ENCODE assay signal across 35 mouse cellular contexts in the genomic region with DNA sequence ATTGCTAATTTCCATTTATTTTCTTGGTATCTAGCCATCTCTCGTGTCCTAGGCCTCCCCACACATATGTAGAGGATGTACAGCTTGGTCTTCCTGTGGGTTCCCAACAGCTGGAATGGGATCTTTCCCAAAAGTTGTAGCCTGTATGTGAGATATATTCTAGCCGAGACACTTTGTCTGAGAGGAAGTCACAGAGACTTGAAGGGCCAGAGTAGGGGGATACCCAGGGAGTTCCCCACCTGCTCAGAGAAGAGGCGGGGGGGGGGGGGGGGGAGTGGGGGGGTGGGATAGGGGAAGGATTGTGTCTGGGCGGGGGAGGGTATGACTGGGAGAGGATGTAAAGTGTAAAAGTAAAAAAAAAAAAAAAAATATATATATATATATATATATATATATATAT.
"Had no signal": no experiment of that assay in that cellular context is flagged by ENCODE, and none has a peak within 500 bp of the region (broad histone marks: within the 10 kb centered on the region; RNA-seq: fewer than 3 reads in every experiment).

No protein-coding gene starts in this region.

- H3K4me2 ChIP-seq: heart, embryonic 11.5 days; heart, embryonic 12.5 days; heart, embryonic 13.5 days; heart, embryonic 15.5 days; hindbrain, embryonic 12.5 days; hindbrain, embryonic 13.5 days; hindbrain, embryonic 14.5 days; hindbrain, embryonic 15.5 days; intestine, embryonic 15.5 days; kidney, embryonic 15.5 days had no signal

- ATAC-seq: hindbrain, embryonic 16.5 days; hindbrain, postnatal 0 days; inflammation-experienced regulatory T-cells, adult 6 months; intestine, embryonic 15.5 days; intestine, embryonic 16.5 days; intestine, postnatal 0 days had no signal

- H3K27me3 ChIP-seq: heart, embryonic 12.5 days; heart, embryonic 13.5 days; heart, embryonic 15.5 days; hindbrain, embryonic 12.5 days; hindbrain, embryonic 13.5 days; hindbrain, embryonic 15.5 days; intestine, embryonic 15.5 days; kidney, embryonic 15.5 days had no signal

- H3K9me3 ChIP-seq: heart, embryonic 12.5 days; heart, embryonic 15.5 days; hindbrain, embryonic 10.5 days; hindbrain, embryonic 12.5 days; hindbrain, embryonic 13.5 days; hindbrain, embryonic 15.5 days; intestine, embryonic 15.5 days; kidney, embryonic 15.5 days had no signal

- H3K4me3 ChIP-seq: heart, embryonic 12.5 days; heart, embryonic 13.5 days; heart, embryonic 15.5 days; hindbrain, embryonic 10.5 days; hindbrain, embryonic 12.5 days; hindbrain, embryonic 13.5 days; hindbrain, embryonic 15.5 days; intestine, embryonic 15.5 days; kidney, embryonic 15.5 days; layer of hippocampus, adult 2 months; left cerebral cortex, adult 2 months had no signal

- H3K9ac ChIP-seq: heart, embryonic 12.5 days; heart, embryonic 13.5 days; heart, embryonic 15.5 days; hindbrain, embryonic 12.5 days; hindbrain, embryonic 13.5 days; hindbrain, embryonic 14.5 days; hindbrain, embryonic 15.5 days; intestine, embryonic 15.5 days; kidney, embryonic 15.5 days had no signal

- DNase-seq: heart, postnatal 10 days; heart, postnatal 14 days; heart, postnatal 36 days; heart, postnatal 4 days; kidney, adult 11 months; kidney, adult 18-20 months; kidney, adult 2 months; kidney, adult 8-10 months; kidney, adult 9 months; kidney, postnatal 10 days; kidney, postnatal 14 days; kidney, postnatal 25 days; kidney, postnatal 36 days; kidney, postnatal 4 days; layer of hippocampus, adult 9-11 months; layer of hippocampus, postnatal 36 days had no signal

- H3K27ac ChIP-seq: heart, embryonic 13.5 days; heart, embryonic 15.5 days; hindbrain, embryonic 10.5 days; hindbrain, embryonic 12.5 days; hindbrain, embryonic 13.5 days; hindbrain, embryonic 14.5 days; hindbrain, embryonic 15.5 days; hindbrain, postnatal 0 days; intestine, embryonic 15.5 days; kidney, embryonic 15.5 days; kidney, postnatal 0 days; layer of hippocampus, adult 2 months; left cerebral cortex, adult 2 months had no signal

- H3K4me1 ChIP-seq: hindbrain, embryonic 10.5 days; hindbrain, embryonic 12.5 days; hindbrain, embryonic 13.5 days; hindbrain, embryonic 15.5 days; intestine, embryonic 15.5 days; kidney, embryonic 15.5 days had no signal
